Mouse (Mus musculus) NIH3T3 (cell line): ENCODE data around the gene Slc25a12.
A peak's percentile ranks its signal among the peaks of the same experiment; 100 is the strongest.

Source experiments
- DNase-seq: peaks from one replicate; pipeline ENCODE4 v3.0.0-alpha.2; 2012; ENCODE audit warnings: low read depth

Gene Slc25a12

DNA sequence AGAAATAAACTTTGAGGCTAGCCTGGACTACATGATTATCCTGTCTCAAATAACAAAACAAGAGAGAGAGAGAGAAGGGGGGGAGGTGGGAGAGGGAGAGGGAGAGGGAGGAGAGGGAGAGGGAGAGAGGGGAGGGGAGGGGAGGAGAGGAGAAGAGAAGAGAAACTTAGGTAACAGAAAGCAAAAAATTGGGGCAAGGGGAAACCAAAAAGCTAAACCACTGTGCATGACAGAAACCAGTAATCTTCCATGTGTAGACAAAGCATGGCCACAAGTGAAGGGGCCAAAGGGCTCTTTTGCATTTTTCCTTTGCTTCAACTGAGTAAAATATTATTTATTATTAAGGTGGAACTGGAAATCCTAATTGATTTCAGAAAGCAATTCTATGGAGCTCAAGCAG, 61.2 kb downstream of the Slc25a12 start:
- DNase-seq: no peak

DNA sequence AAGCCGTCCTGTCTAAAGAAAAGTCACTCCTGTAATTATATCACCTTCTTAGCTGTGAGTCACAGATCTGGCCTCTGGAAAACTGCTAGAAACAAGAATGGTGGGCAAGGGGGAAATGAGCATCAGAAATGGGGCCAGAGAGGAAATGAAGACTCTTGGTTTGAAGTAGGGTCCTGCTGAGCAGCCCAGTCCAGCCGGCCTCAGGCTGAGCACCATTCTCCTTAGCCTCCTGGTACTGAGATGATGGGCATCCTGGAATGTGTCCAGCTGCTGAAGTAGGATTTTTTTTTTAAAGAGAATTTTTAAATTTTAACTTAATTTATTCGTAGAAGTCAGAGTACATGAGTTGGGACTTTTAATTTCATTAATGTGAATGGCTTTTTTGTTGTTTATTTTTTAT, 62.7 kb downstream of the Slc25a12 start:
- DNase-seq: no peak

DNA sequence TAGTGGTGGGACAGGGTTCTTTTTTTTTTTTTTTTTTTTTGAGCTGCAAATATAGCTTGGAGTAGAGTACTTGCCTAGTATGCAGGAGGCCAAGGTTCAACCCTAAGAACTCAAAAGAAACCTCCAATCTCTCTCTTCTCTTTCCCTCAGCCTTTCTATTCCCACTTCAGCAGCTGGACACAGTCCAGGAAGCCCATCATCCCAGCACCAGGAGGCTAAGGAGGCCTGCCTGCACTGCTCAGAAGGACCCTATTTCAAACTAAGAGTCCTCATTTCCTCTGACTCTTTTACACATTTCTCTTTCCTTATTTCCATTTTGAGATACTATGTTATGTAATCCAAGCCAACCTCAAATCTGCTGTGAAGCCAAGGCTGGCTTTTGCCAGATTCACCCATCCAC, 64.3 kb downstream of the Slc25a12 start:
- peak; percentile 14 for DNase-seq

DNA sequence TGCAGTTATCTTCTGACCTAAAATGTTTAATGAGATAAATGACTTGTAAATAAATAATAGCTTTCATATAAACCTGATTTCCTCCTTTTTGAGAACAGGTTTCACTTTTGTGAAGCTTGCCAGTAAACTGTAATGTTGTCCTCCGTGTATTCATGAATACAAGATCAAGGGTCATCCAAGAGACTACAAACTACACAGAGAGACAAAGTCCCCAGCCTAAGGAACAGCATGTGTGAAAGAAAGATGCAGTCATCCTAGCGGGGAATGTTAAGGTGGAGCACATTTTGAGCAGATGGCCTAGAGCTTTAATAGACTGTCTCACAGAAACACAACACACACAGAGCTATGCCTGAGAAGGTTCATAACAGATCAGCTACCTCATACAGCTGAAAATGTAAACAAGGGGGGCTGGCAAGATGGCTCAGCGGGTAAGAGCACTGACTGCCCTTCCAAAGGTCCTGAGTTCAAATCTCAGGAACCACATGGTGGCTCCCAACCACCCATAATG, 65.3 kb downstream of the Slc25a12 start:
- DNase-seq: no peak

DNA sequence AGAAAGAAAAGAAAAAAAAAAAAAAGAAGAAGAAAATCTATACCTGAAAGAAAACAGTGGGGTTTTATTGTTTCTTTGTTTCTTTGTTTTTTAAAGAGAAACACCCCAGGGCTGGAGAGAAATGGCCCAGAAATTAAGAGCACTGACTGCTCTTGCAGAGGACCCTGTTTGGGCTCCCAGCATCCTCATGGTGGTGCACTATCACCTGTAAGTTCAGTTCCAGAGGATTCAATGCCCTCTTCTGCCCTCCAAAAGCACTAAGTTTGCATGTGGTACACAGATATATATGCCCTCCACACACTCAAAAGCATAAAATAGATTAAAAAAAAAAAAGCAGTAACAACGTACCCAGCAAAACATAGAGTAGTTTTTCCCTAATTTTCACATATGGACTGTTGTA, 68.8 kb downstream of the Slc25a12 start:
- no peak for DNase-seq

DNA sequence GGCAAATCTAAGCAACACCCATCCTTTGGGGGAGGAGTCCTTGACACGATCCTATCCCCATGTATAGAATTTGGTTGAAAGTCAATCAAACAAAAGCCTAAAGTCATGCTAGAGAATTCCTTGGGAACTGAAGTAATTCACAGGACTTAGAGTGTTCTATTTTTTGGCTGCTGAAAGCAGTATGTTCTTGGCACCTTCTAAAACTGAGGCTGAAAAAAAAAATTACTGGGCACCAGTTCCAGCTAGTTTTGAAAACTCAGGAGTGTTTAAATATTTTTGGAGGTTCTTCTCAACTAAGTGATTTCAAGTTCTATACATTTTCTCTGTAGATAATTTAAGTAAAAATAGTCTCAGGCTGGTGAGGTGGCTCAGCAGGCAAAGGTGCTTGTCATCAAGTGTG, 70.0 kb downstream of the Slc25a12 start:
- no peak for DNase-seq

DNA sequence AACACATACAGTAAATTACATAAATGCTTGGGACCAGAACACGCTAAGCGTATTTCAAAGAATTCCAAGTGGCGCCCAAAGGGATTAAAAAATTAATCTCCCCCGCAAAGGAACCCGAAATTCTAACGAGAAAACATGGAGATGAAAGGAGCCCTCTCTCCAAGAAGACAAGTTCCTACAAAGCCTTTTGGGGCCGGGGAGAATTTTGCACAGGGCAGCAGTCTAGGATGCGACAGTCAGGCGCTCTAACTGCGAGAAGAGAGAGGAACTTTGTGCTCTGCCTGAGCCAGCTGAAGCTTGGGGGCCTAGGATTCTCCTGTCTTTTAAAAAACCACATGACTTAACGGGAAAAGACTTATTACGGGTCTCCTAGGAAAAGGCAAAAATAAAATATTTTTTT, 71.7 kb downstream of the Slc25a12 start:
- no peak for DNase-seq

DNA sequence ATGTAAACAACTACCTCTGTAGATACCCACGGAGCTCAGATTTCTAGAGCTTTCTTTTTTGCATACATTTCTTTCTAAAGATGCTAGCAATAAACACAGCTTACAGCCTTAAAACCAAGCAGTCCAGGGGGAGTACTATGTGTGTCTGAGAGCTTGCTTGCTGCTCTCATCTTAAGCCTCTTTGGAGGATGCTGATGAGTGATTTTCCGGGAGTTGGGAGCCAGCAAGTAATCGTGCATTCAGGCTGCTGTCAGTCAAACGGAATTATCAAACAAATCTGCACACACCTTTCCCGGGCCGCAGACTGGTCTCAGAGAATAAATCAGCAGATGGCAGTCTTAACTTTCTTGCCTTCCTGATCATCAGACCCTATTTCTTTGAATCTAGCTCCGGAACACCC, 73.1 kb downstream of the Slc25a12 start:
- DNase-seq: no peak

DNA sequence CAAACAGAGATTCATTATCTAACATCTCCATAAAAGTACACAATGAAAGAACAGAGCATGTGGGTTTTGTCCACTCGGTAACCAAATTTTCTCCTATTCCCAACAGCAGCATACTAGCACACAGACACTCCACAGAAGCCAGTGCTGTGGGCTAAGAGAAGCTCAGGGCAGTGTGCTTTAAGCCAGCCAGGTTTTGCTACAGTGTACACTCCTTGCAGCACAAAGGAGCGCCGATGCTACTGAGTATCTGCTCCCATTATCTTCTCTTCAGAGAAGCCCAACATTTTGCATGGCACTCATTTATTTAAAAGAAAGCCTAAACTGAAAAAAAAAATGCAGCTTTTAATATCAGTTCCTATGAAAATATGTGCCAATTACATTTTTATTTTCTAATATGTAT, 73.6 kb downstream of the Slc25a12 start:
- DNase-seq: no peak

DNA sequence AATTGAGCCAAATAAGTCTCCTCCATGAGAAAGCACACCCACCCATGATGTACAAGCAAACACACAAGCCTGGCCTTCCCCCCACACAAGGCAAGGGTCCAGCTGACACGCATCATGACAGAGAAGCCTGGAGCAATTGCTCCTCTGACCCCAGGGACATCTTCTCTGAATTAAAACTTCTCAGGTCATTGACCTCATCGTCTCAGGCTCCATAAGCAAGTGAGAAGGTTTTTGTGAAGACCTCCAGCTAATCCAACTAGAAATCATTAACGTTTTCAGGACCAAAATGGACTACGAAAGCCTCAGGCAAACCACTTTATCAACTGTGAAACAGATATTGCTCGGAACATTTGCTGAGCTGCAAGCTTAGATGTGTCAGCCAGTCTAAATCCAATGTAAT, 76.0 kb downstream of the Slc25a12 start:
- DNase-seq: no peak

DNA sequence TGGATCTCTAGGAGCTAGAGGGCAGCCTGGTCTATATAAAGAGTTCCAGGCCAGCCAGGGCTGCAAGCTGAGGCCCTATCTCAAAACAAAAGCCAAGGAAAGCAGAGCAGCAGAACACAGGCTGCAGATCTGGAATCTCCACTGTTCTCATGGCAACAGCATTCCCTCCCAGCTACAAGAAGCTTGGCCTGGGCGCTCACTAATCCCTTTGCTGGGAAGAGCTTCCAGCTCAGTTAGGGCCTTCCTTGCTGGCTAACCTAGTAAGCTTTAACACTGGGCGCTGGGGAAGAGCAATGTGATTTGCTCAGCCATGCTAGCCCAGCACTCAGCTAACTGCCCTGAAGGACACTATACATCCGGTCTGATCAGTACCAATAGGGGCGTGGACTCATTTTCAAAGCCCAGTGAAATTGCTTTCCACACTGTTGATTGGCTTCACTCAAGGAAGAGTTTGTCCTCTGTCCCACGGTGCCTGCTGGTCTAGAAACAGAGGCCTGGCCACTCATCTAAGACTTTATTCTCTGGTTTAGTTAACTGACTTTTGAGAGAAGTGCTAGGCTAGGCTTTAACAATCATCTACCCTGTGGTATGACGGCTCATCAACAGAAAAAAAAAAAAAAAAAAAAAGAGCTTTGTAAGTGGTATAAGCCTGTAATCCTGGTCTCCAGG, 77.3 kb downstream of the Slc25a12 start:
- DNase-seq: no peak

DNA sequence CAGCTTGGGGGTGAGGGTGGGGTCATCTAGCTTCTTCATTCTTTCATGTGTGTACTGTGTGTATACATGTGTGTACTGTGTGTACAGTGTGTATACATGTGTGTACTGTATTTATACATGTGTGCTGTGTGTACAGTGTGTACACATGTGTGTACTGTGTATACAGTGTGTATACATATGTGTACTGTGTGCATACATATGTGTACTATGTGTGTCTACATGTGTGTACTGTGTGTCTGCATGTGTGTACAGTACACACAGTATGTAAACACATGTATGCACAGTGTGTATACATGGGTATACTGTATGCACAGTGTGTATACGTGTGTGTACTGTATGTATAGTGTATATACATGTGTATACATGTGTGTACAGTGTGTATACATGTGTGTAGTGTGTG, 85.6 kb downstream of the Slc25a12 start:
- no peak for DNase-seq

DNA sequence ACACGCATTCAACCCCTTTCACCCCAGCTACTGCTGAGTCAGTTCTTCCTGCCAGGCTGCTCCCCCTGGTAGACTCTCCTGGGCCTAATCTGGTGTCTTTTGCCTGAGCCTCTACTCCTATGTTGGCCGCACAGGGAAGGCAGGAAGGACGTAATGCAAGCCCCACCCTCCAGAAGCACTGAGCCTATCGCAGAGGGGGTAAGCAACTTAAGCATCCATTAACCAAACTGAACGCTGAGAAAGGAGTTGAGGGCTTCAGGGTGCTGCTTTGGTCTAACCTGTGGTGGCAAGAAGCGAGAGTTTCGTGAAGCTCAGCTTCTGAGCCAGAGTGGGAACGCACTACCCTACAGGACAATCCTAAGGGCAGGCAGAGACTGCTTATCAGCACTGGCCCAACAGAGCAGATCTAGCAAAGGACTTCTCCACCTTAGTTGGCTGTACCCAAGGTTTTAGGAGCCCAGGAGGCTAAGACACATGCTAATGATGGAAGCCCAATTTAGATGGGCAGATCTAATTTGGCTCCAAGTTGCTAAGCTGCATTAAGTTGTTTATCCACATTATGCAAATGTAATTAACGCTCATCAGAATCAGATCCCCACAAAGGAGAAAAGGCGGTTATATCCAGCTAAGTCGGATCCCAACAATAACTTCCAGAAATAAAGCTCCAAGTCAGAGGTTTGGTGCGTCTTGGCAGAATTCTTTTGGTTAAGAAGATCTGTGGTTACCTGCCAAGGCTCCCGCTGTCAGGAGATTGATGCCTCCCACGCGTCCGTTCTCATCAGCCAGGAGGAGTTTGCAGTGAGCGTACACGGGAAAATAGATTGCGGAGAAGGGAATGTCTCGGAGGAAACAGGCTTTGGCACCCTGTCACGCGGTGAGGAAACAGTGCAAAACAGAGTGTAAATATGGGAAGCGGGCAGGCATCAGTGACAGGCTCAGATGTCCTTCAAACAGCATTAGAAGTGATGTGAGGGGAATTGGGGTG, 88.5 kb downstream of the Slc25a12 start:
- no peak for DNase-seq

DNA sequence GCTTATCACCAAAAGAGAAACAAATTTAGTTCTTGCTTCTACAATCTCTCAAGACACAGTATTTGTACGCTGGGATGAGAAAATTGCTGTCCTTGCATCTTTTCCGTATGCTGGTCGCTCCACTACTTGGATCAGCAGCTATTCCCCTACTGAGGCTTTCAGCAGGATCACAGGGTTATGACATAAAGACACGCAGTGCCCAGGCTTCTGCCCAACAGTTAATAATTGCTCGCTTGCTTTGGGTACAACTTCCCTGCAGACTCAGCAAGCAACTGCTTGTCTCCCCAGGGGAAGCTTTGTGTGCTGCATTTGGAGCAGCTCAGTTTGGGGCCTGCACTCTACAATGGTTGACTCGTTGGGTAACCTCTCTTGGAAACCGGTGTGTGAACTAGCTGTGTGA, 91.8 kb downstream of the Slc25a12 start:
- no peak for DNase-seq

DNA sequence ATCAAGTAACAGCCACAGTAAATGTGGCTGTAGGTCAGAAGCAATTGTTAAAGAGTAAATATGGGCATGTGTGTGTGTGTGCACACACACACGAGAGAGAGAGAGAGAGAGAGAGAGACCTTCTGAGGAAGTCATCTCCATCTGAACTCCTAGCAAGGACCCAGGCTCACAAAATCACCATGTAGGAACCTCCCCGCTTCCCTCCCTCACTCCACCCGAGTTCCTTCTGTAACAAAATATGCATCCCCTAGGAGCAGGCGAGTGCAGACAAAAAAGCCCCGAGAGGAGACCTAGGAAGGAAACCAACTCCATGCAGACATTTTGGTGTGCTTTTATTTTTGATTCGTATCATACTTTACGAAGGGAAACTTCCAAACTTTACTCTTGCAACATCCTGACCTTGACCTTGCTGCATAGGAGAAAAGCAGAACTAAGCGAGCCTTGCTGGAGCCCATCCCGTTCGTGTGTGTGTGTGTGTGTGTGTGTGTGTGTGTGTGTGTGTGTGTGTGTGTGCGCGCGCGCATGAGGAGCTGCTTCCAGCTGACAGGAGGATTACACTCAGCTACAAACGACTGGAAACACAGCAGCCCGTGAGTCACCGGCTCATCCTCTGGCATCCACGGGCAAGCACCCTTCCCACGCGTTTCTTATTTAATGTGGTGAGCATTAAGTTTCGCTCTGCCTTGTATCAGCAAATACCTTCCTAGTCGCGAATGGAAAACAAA, 93.4 kb downstream of the Slc25a12 start:
- peak; percentile 89 for DNase-seq

DNA sequence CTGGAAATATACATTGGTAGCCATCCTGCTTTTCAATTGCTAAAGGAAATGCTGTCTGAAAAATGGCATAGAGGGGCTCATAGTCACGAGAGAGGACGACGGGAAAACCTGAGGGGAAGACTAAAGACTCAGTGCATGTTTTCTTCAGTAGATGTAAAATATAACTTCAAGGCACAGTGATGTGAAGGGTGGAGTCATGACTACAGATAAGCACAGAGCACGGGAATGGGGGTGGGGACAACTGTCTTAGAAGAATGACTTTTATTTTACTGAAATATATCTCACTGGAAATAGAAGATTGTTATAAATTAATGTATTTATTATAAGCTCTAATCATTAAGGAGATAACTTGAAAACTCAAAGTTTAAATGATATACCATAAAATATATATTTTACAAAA, 97.5 kb downstream of the Slc25a12 start:
- DNase-seq: no peak

DNA sequence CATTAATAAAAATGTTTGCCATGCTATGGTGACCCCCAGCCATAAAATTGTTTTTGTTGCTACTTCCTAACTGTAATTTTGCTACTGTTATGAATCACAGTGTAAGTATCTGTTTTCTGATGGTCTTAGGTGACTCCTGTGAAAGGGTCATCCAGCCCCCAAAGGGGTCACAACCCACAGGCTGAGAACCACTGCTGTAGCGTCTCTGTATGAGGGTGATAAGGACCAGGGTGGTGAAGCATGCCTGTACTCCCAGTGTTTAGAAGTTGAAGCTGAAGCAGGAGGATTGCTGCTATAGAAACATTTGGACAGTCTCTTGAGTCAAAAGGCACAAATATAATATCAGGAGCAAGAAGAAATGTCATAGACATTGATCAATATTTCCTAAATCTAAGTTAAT, 98.2 kb downstream of the Slc25a12 start:
- no peak for DNase-seq

DNA sequence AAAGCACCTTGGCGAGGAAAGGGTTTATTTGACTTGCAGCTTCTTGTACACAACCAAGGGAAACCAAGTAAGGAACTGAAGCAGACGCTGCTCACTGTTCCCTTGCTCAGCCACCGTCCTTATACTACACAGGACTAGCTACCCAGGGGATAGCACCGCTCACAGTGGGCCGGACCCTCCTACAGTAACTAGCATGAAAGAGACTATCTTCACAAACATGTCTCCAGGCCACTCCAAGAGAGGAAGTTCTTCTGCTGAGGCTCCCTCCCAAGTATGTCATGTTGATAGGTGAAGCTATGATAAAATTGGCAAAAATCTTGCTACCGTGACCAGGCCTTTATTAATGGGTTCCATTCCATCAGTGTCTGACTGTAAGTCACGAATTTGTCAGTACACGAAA, 98.9 kb downstream of the Slc25a12 start:
- DNase-seq: no peak

DNA sequence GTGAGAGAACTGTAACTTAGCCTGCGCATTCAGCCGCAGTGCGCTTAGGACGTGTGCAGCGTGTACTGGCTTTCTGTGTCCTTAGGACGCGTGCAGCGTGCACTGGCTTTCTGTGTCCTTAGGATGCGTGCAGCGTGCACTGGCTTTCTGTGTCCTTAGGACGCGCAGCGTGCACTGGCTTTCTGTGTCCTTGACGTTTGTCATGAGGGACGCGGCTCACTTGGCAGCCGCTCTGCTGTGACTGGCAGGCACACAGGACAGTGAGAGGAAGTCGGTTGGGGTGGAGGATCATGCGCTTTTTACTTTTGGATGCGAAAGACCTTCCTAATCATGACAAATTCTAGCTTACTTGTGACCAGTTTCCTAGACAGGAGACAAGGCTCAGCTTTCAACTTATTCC, 103.0 kb downstream of the Slc25a12 start:
- DNase-seq: no peak

DNA sequence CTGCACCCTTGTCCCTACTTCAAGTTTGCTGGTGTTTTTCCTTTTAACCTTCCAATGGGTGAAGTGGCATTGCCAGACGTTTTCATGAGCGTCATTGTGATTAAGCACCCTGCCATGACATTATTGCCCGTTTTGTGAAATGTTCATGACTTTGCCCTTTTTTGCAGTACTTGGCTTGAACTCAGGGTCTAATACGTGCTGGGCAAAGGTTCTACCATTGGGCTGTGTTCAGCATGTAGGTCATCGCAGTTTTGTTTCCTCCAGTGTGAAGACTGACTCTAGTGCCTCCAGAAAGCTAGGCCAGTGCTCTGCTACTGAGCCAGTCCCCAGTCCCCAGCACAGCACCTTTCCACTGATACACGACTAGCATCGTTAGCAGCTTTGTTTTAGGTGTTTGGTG, 111.0 kb downstream of the Slc25a12 start:
- DNase-seq: no peak

DNA sequence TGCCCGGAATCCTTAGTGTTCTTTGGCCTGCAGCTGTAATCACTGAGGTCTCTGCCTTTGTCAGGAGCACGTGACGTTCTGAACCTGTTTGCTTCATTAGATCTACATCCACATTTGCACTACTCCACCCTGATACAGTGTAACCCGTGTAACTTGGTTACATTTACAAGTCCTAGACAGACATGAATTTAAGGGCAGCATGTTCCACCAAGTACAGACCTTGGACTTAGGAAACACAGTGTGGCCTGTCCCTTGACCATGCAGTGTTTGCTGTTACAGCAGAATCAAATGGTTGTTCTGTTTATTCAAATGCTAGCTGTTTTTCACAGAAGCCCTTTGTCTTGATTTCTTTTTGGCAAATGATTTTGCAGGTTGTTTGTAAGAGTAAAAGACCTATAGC, 112.7 kb downstream of the Slc25a12 start:
- no peak for DNase-seq

DNA sequence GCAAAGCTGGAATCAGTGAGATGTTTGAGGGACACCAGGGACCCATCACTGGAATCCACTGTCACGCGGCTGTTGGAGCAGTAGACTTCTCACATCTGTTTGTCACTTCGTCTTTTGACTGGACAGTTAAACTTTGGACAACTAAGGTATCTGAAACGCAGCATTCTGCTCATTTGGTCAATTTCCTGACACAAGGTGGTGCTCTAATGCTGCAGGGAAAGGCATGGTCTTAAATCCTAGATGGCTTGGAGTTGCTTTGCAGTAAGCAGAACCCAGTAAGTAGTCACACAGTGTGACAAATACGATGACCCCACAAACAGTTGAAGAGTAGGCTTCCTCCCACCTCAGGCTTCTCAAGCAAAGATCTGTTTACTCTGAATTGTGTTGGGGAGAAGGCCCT, 116.7 kb downstream of the Slc25a12 start:
- DNase-seq: peak; percentile 58

DNA sequence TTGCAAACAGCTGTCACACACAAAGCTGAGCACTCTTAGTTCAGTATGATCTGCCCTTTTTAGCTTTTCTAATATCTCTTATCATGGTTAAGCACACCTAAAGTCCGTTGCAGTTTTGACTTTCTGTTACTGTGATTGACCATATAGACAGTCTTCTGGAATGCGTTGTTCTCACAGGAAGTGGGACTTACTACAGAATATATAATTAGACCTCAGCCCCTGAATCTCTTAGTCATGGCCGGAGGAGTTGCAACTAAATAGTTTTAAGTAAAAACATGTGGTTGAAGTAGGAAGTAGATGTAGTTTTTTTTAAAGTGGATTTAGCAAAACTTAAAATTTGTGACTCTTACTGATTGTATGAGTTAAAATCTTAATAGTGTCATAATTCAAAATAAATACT, 119.5 kb downstream of the Slc25a12 start:
- DNase-seq: peak; percentile 35
